Mouse (Mus musculus): ENCODE measurements around the gene Coro7. TPM values are rescaled to one million over a fixed set of nuclear protein-coding genes. Genes with fewer than 3 reads are reported as not detected.

Coro7 gene
- total RNA-seq, 2 experiments from 2014 or later = 81.1 to 93.9 TPM

GRCm38 (mm10) chr16:4633661-4634060 is 45.9 kb downstream of the Coro7 start:
- no peak for DNase-seq (ENCODE audit: low spot score in 2 of 2)
- intact Hi-C loops (cut with DNase I) = loop anchor here (1.0 kb wide), 1 partner anchor 36 kb away; no protein-coding TSS in a partner anchor

- peak in 1 of 2 experiments; percentile 38 for DNase-seq (ENCODE audit: low spot score in 2 of 2)
These were observed 47.5 kb downstream of the Coro7 start for GRCm38 (mm10) chr16:4632050-4632449.

GRCm38 (mm10) chr16:4629950-4630349 is 49.6 kb downstream of the Coro7 start:
- peak in 1 of 2 experiments; percentile 77 for DNase-seq (ENCODE audit: low spot score in 2 of 2)
- intact Hi-C loops (cut with DNase I) = loop anchor here (1.0 kb wide), 1 partner anchor 37 kb away; no protein-coding TSS in a partner anchor

More at GRCm38 (mm10) chr16:4632050-4632449, 47.5 kb downstream of the Coro7 start:
- intact Hi-C loops (cut with DNase I) = no loop called here

DNA sequence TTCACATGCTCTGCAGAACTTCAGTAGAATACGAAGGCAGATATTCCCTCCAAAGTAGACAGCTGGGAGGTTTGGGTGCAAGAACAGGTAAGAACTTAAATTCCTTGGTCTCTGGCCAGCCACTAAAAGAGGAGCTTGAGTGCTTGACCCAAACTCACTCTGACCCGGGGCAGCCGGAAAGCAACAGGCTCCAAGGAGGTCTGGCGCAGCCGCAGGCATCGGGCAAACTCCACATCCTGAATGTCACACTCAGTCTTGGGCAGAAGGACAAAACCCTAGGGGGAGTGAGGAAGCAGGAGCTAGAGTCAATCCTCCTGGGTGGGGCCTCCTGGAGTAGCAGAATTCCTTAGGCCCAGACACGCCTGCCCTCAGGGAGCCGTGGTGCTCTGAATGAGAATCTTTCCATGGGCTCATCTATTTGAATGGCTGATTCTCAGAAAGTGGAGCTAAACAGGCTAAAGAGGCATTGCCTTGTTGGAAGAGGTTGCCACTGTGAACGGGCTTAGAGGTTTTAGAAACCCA is 50.6 kb downstream of the Coro7 start:
- no peak for DNase-seq (ENCODE audit: low spot score in 2 of 2)
- intact Hi-C loops (cut with DNase I) = no loop called here

- intact Hi-C loops (cut with DNase I) = no loop called here
- no peak for DNase-seq (ENCODE audit: low spot score in 2 of 2)
These were observed 52.5 kb downstream of the Coro7 start for GRCm38 (mm10) chr16:4627105-4627504.

- intact Hi-C loops (cut with DNase I) = no loop called here
- peak; percentile 93 to 95 for DNase-seq (ENCODE audit: low spot score in 2 of 2)
These were observed 55.0 kb downstream of the Coro7 start, which contains the start of gene Pam16 for GRCm38 (mm10) chr16:4624481-4625110. Gene Pam16 (minus strand): TSS chr16:4624988.

GRCm38 (mm10) chr16:4624074-4624473 is 55.5 kb downstream of the Coro7 start:
- intact Hi-C loops (cut with DNase I) = no loop called here
- DNase-seq (ENCODE audit: low spot score in 2 of 2) = no peak

DNA sequence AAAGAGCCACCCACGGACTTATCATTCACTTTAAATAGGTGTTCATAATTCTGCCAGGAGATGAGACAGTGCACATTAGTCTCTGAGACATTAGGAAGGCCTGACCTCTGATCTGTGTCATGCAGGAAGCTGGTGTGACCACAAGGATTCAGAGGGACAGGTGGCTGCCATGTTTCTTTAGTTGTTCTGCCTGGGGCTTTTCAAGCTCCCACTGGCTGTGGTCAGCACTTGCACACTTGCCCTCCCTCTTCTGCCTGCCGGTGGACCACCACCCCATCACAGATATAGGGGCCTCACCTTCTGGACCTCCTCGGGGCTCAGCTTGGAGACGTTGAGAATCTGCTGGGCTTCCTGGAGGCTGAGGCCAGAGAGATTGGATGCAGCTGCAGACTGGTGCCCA is 62.7 kb downstream of the Coro7 start:
- DNase-seq (ENCODE audit: low spot score in 2 of 2) = no peak
- intact Hi-C loops (cut with DNase I) = no loop called here

DNA sequence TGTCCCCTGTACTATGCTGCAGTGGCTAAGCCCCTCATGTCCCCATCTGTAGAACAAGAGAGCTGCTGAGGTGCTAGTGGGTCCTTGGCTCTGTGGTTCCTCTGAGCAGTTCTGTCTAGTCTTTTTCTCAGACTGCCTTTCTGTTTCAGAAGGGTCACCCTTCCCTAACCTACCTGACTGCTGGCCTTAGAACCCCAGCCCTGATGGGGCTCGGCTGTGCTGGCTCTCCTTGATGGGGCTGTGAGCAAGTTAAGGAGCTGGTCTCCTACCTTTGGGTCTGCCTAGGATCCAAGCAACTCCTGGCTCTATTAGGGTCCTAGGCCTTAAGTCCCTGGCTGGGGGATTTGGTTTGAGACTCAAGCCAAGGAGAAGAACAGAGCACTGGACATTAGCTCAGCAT is 64.3 kb downstream of the Coro7 start:
- DNase-seq (ENCODE audit: low spot score in 2 of 2) = no peak
- intact Hi-C loops (cut with DNase I) = no loop called here

DNA sequence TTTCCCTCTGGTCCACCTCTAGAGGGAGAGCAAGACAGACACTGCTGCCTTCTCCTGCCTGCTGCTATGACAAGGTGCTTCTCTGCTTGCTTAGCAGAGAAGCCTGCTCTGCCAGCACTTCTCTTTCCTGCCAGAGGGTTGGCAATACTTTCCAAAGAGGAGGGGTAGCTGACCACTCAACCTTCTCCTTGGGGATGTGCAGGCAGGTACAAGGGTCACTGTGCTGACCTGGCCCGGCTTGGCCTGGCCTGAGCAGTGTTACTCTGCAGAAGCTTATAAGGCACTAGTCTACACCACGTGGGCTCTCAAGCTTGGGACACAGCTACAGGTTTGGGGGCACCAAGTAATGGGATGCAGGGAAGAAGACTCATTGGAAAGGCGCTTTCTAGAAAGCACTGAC is 64.9 kb downstream of the Coro7 start:
- DNase-seq (ENCODE audit: low spot score in 2 of 2) = no peak
- intact Hi-C loops (cut with DNase I) = no loop called here

DNA sequence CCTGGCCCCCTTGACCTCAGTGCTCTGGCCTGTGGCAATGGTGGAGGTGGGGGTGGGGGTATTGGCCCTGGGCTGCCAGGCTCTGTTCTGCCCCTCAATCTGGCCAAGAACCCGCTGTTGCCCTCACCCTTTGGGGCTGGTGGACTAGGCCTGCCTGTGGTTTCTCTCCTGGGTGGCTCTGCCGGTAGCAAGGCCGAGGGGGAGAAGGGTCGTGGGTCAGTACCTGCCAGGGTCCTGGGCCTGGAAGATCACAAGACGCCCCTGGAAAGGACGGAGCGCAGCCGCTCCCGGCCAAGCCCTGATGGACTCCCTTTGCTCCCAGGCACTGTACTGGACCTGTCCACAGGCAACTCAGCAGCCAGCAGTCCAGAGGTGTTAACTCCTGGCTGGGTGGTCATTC is 65.8 kb downstream of the Coro7 start:
- intact Hi-C loops (cut with DNase I) = no loop called here
- no peak for DNase-seq (ENCODE audit: low spot score in 2 of 2)

GRCm38 (mm10) chr16:4611676-4612075 is 67.9 kb downstream of the Coro7 start:
- intact Hi-C loops (cut with DNase I) = no loop called here
- DNase-seq (ENCODE audit: low spot score in 2 of 2) = no peak

- intact Hi-C loops (cut with DNase I) = no loop called here
- no peak for DNase-seq (ENCODE audit: low spot score in 2 of 2)
These were observed 68.4 kb downstream of the Coro7 start for GRCm38 (mm10) chr16:4611193-4611592.

DNA sequence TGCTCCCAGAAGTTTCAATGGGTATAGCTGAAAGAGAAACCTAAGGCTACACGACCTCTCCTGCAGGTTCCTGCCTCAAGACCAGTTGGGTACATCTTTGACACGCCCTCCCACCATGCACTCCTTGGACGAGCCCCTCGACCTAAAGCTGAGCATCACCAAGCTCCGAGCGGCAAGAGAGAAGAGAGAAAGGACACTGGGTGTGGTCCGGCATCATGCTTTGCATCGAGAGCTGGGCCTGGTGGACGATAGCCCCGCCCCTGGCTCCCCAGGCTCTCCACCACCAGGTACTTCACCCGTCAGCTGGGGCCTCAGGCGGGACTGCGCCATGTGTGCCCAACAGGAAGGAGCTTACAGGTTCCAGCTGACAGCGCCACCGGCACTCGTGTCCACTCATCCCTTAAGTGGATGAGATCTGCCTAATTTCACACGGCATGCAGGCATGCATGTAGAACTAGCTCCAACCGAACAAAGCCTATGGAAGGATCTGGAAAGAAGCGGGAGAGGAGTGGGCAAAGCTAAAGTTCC is 71.0 kb downstream of the Coro7 start:
- intact Hi-C loops (cut with DNase I) = loop anchor here (5.0 kb wide), 2 partner anchors 56 to 121 kb away; no protein-coding TSS in a partner anchor
- no peak for DNase-seq (ENCODE audit: low spot score in 2 of 2)

GRCm38 (mm10) chr16:4607818-4608531 is 71.6 kb downstream of the Coro7 start:
- DNase-seq (ENCODE audit: low spot score in 2 of 2) = peak; percentile 82 to 85
- intact Hi-C loops (cut with DNase I) = loop anchor here (2.0 to 5.0 kb wide), 3 partner anchors 41 to 121 kb away; no protein-coding TSS in a partner anchor

DNA sequence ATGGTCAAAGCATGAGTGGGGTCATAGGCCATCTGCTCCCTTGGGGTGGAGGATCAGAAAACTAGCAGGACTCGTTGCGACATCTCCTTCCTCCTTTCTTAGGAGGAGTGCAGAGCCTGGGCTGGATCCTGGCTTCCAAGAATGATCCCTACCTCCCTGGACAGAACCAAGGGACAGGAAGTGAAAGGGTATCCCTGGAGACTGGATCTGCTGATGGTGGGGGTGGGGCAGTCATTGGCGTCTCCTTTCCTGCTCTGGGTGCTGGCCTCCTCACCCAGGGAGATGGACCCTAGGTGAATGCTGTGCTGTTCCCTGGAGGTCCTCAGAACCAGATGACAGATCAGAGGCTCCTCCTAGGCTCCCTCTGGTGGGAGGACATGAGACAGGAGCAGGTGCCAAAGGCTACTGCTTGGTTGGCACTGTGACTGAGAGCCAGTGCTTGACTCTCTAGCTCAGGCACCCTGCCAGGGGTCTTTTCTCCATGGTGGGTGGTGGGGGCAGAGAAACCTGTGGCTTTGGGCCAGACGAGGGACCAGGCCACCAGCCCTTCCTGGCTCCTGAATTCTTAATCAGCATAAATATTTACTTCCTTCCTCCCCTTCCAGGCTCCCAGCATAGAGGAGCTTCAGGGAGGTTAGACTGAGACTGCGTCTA is 73.0 kb downstream of the Coro7 start:
- intact Hi-C loops (cut with DNase I) = loop anchor here (2.0 to 5.0 kb wide), 3 partner anchors 40 to 119 kb away; no protein-coding TSS in a partner anchor
- DNase-seq (ENCODE audit: low spot score in 2 of 2) = peak in 1 of 2 experiments; percentile 33

DNA sequence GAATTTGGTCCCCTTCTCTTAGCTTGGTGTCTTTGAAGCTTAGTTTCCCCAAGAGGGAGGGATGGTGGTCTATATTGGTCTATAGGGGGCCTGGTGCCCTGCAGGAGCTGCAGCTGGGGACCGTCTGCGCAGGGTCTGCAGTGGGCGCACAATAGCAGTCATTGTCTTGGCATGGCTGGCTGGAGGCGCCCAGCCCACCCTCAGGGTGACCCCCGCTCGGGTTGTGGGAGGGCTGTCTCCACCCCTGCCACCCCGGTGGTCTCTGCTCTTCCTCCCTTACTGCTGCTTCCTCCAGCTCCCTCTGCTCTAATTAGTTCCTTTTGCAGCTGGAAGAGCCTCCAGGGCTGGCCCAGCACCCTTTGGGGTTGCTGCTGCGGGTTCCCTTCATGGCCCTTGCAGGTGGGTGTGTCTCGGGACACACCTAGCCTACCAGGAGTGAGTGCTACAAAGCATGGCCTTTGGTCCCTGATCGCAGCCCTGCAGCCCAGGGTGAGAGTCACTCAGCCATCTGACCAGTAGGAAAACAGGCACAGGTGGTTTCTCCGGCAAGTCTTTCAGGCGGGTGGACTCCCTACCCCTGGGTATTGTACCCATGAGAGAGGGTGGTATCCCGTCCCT is 74.0 kb downstream of the Coro7 start:
- intact Hi-C loops (cut with DNase I) = loop anchor here (2.0 to 5.0 kb wide), 3 partner anchors 39 to 118 kb away; no protein-coding TSS in a partner anchor
- DNase-seq (ENCODE audit: low spot score in 2 of 2) = no peak

- intact Hi-C loops (cut with DNase I) = no loop called here
- no peak for DNase-seq (ENCODE audit: low spot score in 2 of 2)
These were observed 75.2 kb downstream of the Coro7 start for GRCm38 (mm10) chr16:4604293-4604837.

GRCm38 (mm10) chr16:4603453-4603837 is 76.1 kb downstream of the Coro7 start:
- intact Hi-C loops (cut with DNase I) = no loop called here

More at GRCm38 (mm10) chr16:4603453-4603837, 76.1 kb downstream of the Coro7 start:
- no peak for DNase-seq (ENCODE audit: low spot score in 2 of 2)
